Mouse (Mus musculus) E14TG2a.4 (cell line): Measurements from ENCODE around the gene Nap1l1.

Experiments used
- H3K27me3 ChIP-seq: 2 replicates; pipeline ENCODE4 v1.6.1; 2014; ENCODE audit warnings: low read length, control low read depth; ENCODE audit not compliant: insufficient read depth
- H3K36me3 ChIP-seq: 2 replicates; pipeline ENCODE4 v1.6.1; 2014; ENCODE audit warnings: low read length, control low read depth; ENCODE audit not compliant: insufficient read depth
- H3K4me1 ChIP-seq: replicated peaks from 2 replicates; pipeline ENCODE4 v1.6.1; 2014; ENCODE audit warnings: low read depth, low read length, control low read depth
- H3K4me3 ChIP-seq: replicated peaks from 2 replicates; pipeline ENCODE4 v1.5.1; 2014; ENCODE audit warnings: mild to moderate bottlenecking, low read length
- H3K9me3 ChIP-seq: 2 replicates; pipeline ENCODE4 v1.6.1; 2014; ENCODE audit warnings: low read length, control low read depth
- CTCF ChIP-seq: conservative IDR thresholded peaks from 2 replicates; pipeline ENCODE4 v1.5.1; 2014; ENCODE audit warnings: low read length
- NANOG ChIP-seq: IDR thresholded peaks from 2 replicates; pipeline ENCODE4 v1.6.1; 2014; ENCODE audit warnings: borderline replicate concordance, low read length, mixed read lengths
- POU5F1 ChIP-seq: IDR thresholded peaks from 2 replicates; pipeline ENCODE4 v1.6.1; 2014; ENCODE audit warnings: low read length, borderline replicate concordance

The Nap1l1 gene

DNA sequence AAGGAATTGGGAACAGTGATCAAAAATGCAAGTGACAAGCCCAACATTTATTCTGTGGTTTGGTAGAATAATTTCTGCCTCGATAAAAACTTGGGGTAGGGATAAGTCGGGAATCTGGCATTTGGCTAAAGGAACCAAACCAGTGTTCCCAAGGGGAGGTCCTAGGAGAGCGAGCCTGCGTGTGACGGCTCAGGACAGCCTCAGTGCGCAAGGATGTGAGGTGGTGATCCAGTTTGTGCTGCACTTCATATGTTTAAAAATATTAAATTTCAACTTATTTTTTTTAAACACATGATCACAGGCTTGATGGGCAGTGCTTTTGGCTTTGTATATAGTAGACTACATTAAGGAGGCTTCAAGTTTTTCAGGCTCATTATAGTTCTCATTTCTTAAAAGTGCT lies 26.9 kb downstream of the Nap1l1 start:
- Histone ChIP-seq H3K36me3 (peaks cover 50% of the 10 kb centered on the region), H3K4me1 (peaks cover 20% of the 10 kb centered on the region), H3K4me3 (no peak overlapping the region), H3K27me3 (no peaks in the 10 kb centered on the region), H3K9me3 (no peaks in the 10 kb centered on the region)
- TF ChIP-seq CTCF (no peak), POU5F1 (no peak), NANOG (no peak)

DNA sequence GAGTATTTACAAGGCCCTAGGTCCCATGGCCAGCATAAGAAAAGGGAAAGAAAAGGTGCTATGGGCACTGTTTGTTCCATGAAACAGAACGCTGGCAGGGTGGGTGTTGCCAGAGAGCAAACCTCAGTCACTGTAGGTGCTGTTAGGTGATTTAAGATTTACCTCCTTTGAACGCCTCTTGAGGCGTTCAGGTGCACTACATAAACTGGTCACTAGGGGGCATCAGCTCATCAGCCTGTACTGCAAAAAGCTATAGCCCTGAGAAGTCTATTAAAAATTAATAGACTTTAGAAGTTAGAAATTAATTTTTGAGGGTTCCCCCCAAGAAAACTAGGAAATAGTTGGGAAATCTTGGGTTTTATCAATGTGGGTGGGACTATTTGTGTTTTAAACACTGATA lies 30.0 kb downstream of the Nap1l1 start:
- H3K4me1 ChIP-seq: peaks cover 33% of the 10 kb centered on the region
- peaks cover 19% of the 10 kb centered on the region for H3K36me3 ChIP-seq
- no peaks in the 10 kb centered on the region for H3K9me3 ChIP-seq
- peak; percentile 91 for TF ChIP-seq CTCF
- no peak for TF ChIP-seq NANOG
- peaks cover 19% of the 10 kb centered on the region for H3K27me3 ChIP-seq
- no peak overlapping the region for H3K4me3 ChIP-seq

DNA sequence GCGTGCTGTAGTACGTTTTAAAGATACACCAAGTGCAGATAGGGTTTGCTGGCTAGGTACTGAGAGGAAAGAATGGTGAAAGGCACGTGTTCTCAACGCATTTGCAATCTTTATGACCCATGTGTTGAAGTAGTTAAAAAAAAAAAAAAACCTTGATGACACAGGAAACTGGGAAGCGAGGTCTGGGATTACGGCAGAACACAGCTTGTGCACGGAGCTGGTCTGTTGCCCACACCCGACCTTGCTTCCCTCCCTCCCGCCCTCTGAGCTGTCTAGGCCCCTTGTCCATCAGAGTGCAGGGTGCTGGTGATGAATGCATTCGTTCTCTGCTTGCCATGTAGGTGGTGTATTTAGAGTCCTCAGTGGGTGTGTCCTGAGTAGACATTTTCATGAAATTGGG lies 30.7 kb downstream of the Nap1l1 start:
- Histone ChIP-seq H3K4me3 (no peak overlapping the region), H3K4me1 (peaks cover 40% of the 10 kb centered on the region), H3K9me3 (no peaks in the 10 kb centered on the region), H3K27me3 (peaks cover 19% of the 10 kb centered on the region), H3K36me3 (peaks cover 12% of the 10 kb centered on the region)
- no peak for TF ChIP-seq NANOG
- no peak for TF ChIP-seq POU5F1
- no peak for TF ChIP-seq CTCF

DNA sequence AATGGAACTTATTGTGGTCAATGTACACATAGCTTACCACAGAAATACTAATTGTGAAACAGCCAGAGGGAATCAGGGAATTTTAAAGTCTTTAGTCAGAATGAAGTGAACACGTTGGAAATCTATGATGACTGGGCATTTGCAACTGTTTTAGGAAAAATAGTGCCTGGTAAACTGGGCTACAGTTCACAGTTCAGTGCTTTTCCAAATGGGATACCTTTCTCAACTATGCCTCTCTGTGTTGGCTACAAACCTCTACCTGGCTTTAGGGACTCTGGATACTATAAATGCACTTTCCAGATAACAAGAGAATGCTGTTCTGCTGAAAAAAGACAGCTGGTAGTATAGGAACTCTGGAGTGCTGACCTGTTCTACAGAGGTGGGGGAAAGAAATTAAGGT lies 31.6 kb downstream of the Nap1l1 start:
- peaks cover 9% of the 10 kb centered on the region for H3K36me3 ChIP-seq
- TF ChIP-seq POU5F1: no peak
- TF ChIP-seq CTCF: no peak
- no peak for TF ChIP-seq NANOG
- no peak overlapping the region for H3K4me3 ChIP-seq
- peaks cover 19% of the 10 kb centered on the region for H3K27me3 ChIP-seq
- no peaks in the 10 kb centered on the region for H3K9me3 ChIP-seq
- H3K4me1 ChIP-seq: peaks cover 48% of the 10 kb centered on the region

DNA sequence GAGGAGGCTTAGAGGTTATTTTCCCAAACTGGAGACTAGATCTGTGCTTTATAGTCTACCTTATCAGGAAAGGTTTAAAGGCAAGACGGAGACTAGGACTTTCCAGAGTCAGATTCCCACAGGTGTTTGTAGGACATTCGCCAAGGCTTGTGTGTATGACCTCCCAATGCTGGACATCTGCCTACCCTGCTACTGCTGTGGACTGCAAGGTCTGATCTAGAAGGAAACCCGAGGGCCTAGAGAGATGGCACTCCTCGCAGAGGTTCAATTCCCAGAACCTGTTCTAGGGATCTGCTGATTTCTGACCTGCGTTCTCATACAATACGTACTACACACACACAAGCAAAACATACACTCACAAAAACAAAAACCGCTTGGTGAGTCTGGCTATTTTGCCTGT lies 32.4 kb downstream of the Nap1l1 start:
- Histone ChIP-seq H3K27me3 (peaks cover 19% of the 10 kb centered on the region), H3K9me3 (no peaks in the 10 kb centered on the region), H3K4me1 (peaks cover 54% of the 10 kb centered on the region), H3K36me3 (peaks cover 6% of the 10 kb centered on the region), H3K4me3 (peak overlapping the region; percentile 91; the same call in 1 of the 2 replicates)
- TF ChIP-seq CTCF (no peak), NANOG (no peak), POU5F1 (no peak)

DNA sequence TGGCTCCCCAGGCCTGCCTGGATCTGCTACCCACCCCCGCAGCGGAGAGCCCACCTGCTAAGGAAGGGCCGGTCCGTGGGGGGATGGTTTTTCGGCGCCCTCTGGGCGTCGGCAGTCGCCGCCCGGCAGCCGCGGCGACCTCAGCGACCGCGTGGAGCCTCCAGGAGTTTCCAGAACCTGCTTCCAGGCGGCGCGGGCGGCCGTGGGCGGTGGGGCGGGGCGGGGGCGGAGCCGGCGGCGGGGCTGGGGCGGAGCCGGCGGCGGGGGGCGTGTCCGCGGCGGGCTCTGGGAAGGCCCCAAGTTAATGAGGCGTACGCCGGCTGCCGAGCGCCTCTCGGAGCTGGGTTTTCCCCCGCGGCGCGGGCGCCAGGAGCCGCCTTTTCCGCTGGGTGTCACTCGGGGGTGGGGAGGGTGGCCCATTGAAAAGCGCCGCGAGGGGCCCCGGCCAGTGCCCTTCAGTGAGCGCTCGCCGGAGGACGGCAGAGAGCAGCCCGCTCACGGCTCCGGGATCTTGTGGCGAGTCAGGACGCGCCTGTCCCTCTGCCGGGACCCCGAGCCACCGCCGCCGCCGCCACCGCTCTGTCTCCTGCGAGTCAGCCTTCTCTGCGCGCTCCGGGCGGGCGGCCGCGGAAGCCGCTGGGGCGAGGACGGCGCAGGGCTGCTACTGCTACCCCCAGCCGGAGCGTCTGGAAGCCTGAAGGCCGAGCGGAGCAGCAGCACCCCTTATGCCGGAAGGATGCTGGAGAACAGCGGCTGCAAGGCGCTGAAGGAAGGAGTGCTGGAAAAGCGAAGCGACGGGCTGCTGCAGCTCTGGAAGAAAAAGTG lies 33.3 kb downstream of the Nap1l1 start, which contains the start of gene Phlda1:
Gene Phlda1 (plus strand): TSS at position 186 of the 825 bp plus-strand sequence.
- Histone ChIP-seq H3K27me3 (peaks cover 19% of the 10 kb centered on the region), H3K36me3 (no peaks in the 10 kb centered on the region), H3K4me3 (peak within 1 kb of the TSS; percentile 91), H3K4me1 (peaks cover 55% of the 10 kb centered on the region), H3K9me3 (no peaks in the 10 kb centered on the region)
- TF ChIP-seq POU5F1 (no peak), NANOG (no peak), CTCF (no peak)

DNA sequence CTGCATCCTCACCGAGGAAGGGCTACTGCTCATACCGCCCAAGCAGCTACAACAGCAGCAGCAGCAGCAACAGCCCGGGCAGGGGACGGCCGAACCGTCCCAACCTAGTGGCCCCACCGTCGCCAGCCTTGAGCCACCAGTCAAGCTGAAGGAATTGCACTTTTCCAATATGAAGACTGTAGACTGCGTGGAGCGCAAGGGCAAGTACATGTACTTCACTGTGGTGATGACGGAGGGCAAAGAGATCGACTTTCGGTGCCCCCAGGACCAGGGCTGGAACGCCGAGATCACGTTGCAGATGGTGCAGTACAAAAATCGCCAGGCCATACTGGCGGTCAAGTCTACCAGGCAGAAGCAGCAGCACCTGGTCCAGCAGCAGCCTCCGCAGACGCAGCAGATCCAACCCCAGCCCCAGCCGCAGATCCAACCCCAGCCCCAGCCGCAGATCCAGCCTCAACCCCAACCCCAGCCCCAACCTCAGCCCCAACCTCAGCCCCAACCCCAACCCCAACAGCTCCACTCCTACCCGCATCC lies 34.0 kb downstream of the Nap1l1 start:
- Histone ChIP-seq H3K36me3 (no peaks in the 10 kb centered on the region), H3K4me3 (peak overlapping the region; percentile 91), H3K27me3 (peaks cover 19% of the 10 kb centered on the region), H3K9me3 (no peaks in the 10 kb centered on the region), H3K4me1 (peaks cover 55% of the 10 kb centered on the region)
- no peak for TF ChIP-seq NANOG
- no peak for TF ChIP-seq POU5F1
- TF ChIP-seq CTCF: no peak

DNA sequence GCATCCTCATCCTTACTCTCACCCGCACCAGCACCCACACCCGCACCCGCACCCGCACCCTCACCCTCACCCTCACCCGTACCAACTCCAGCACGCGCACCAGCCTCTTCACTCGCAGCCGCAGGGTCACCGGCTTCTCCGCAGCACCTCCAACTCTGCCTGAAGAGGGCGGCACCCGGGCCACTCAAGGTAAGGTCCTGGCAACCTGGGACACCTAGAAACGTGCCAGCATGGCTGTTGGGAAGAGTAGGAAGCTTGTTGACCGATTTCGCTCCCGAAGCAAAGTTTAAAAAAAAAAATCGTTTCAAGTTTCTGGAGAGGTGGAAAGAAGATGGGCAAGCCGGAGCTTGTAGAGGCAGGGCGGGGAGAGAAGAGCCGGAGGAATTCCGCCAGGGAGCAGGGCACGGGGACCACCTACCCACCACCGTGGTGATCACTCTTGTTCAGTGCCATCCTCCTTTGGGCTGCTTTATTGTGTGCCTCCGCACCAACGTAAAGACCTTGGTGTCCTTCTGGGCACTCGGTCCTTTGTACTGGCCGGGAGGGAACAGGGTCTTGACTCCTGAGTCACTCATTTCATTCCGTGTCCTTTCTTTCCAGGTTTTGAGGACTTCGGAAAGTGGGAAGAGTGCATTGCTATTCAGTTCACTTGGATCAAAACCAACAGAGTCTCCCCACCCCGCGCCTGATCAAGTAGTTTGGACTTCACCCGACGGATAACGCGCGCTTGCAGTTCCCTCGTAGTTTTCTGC lies 34.6 kb downstream of the Nap1l1 start:
- Histone ChIP-seq H3K9me3 (no peaks in the 10 kb centered on the region), H3K36me3 (no peaks in the 10 kb centered on the region), H3K4me1 (peaks cover 51% of the 10 kb centered on the region), H3K4me3 (peak overlapping the region; percentile 91), H3K27me3 (peaks cover 19% of the 10 kb centered on the region)
- no peak; the same call in 1 of the 2 replicates for TF ChIP-seq CTCF
- no peak for TF ChIP-seq POU5F1
- no peak for TF ChIP-seq NANOG
